10 mouse cellular contexts compared by ENCODE assay signal in genomic region chr5:113271207-113271811, GRCm38 (mm10). TPM values are rescaled to one million over a fixed set of nuclear protein-coding genes. Genes with fewer than 3 reads are reported as not detected.
DNase-seq lines count a peak whose midpoint lies in the region; ATAC-seq and TF ChIP-seq lines count a peak whose summit lies in the region.
"Had no signal": no experiment of that assay in that cellular context is flagged by ENCODE, and none has a peak within 500 bp of the region (broad histone marks: within the 10 kb centered on the region; RNA-seq: fewer than 3 reads in every experiment).

No protein-coding gene starts in this region.

- 64% methylated on average over 11 of the region's 11 CpGs for WGBS in neural tube, embryonic 15.5 days
- 62% methylated on average over 11 of the region's 11 CpGs for WGBS in stomach, postnatal 0 days
- WGBS in lung, postnatal 0 days = 55% methylated on average over 11 of the region's 11 CpGs

- H3K4me3 ChIP-seq in neural tube, embryonic 15.5 days (replicated peaks) = no peak overlapping the region
- H3K4me3 ChIP-seq in testis, adult 2 months (ENCODE audit: control insufficient read depth, low read depth, low read length) = no peak overlapping the region
- H3K4me3 ChIP-seq in stomach, postnatal 0 days (ENCODE audit: low read depth, low read length) = no peak overlapping the region
- no peak overlapping the region for H3K4me3 ChIP-seq in lung, postnatal 0 days (ENCODE audit: low read depth, low read length)

- no peaks in the 10 kb centered on the region for H3K27me3 ChIP-seq in neural tube, embryonic 15.5 days (replicated peaks)
- no peaks in the 10 kb centered on the region for H3K27me3 ChIP-seq in testis, adult 2 months (ENCODE audit: control insufficient read depth, insufficient read depth, low read length)
- H3K27me3 ChIP-seq in stomach, postnatal 0 days (ENCODE audit: control insufficient read depth, insufficient read depth, low read length) = no peaks in the 10 kb centered on the region
- no peaks in the 10 kb centered on the region for H3K27me3 ChIP-seq in lung, postnatal 0 days (replicated peaks; ENCODE audit: insufficient read depth, low read length)

- peak; percentile 68 for ATAC-seq in neural tube, embryonic 15.5 days (ENCODE audit: low FRiP score)
- no peak for ATAC-seq in stomach, postnatal 0 days (ENCODE audit: low FRiP score, low TSS enrichment)
- ATAC-seq in lung, postnatal 0 days = no peak

- no peaks in the 10 kb centered on the region for H3K9me3 ChIP-seq in neural tube, embryonic 15.5 days (replicated peaks)
- H3K9me3 ChIP-seq in stomach, postnatal 0 days (ENCODE audit: control insufficient read depth, low read length) = no peaks in the 10 kb centered on the region
- no peaks in the 10 kb centered on the region for H3K9me3 ChIP-seq in lung, postnatal 0 days (ENCODE audit: low read length)

- no peak for TF ChIP-seq CTCF in testis, adult 2 months (IDR thresholded peaks at IDR 0.05; ENCODE audit: control insufficient read depth, insufficient read depth, insufficient replicate concordance, low read depth, low read length)
- no peak for TF ChIP-seq CTCF in stomach, postnatal 0 days (IDR thresholded peaks at IDR 0.05; ENCODE audit: low read depth)
- TF ChIP-seq CTCF in lung, postnatal 0 days (IDR thresholded peaks at IDR 0.05) = no peak

- no peaks in the 10 kb centered on the region for H3K4me1 ChIP-seq in neural tube, embryonic 15.5 days
- H3K4me1 ChIP-seq in testis, adult 2 months (ENCODE audit: control insufficient read depth, insufficient read depth, low read length) = no peaks in the 10 kb centered on the region; the same call in 1 of the 2 replicates
- no peaks in the 10 kb centered on the region for H3K4me1 ChIP-seq in stomach, postnatal 0 days (replicated peaks; ENCODE audit: control insufficient read depth, insufficient read depth)
- no peaks in the 10 kb centered on the region for H3K4me1 ChIP-seq in lung, postnatal 0 days (ENCODE audit: insufficient read depth, low read depth, low read length)

- peaks cover 56% of the 10 kb centered on the region for H3K36me3 ChIP-seq in neural tube, embryonic 15.5 days
- H3K36me3 ChIP-seq in testis, adult 2 months (ENCODE audit: control insufficient read depth, insufficient read depth, low read length) = no peaks in the 10 kb centered on the region
- no peaks in the 10 kb centered on the region for H3K36me3 ChIP-seq in stomach, postnatal 0 days (ENCODE audit: control insufficient read depth, insufficient read depth, low read length)
- H3K36me3 ChIP-seq in lung, postnatal 0 days (ENCODE audit: insufficient read depth, low read length) = no peaks in the 10 kb centered on the region

- H3K9ac ChIP-seq in neural tube, embryonic 15.5 days (replicated peaks) = no peak overlapping the region
- no peak overlapping the region for H3K9ac ChIP-seq in stomach, postnatal 0 days (ENCODE audit: low read length)
- no peak overlapping the region for H3K9ac ChIP-seq in lung, postnatal 0 days (replicated peaks; ENCODE audit: low read depth)

- H3K27ac ChIP-seq in neural tube, embryonic 15.5 days (replicated peaks) = peak overlapping the region; percentile 52
- peak overlapping the region; percentile 19; the same call in 1 of the 2 replicates for H3K27ac ChIP-seq in testis, adult 2 months (ENCODE audit: control insufficient read depth, insufficient read depth, low read depth, low read length)
- no peak overlapping the region for H3K27ac ChIP-seq in stomach, postnatal 0 days (replicated peaks)
- no peak overlapping the region for H3K27ac ChIP-seq in lung, postnatal 0 days (ENCODE audit: low read length)

- TF ChIP-seq POLR2A in testis, adult 2 months (IDR thresholded peaks at IDR 0.05; ENCODE audit: control insufficient read depth, low read depth, low read length) = no peak

- H3K4me2 ChIP-seq in neural tube, embryonic 15.5 days = no peak overlapping the region
- H3K4me2 ChIP-seq in stomach, postnatal 0 days (replicated peaks; ENCODE audit: low read depth) = no peak overlapping the region
- H3K4me2 ChIP-seq in lung, postnatal 0 days (replicated peaks; ENCODE audit: low read depth, low read length) = no peak overlapping the region

- peak; percentile 38 to 44 for DNase-seq in cerebellum, postnatal 14 days
- DNase-seq in cerebellum, adult 11-12 months = no peak
- DNase-seq in neural tube, embryonic 10.5 days (ENCODE audit: extremely low spot score, low spot score) = no peak
- DNase-seq in layer of hippocampus, adult 9-11 months = peak; percentile 89
- DNase-seq in stomach, postnatal 0 days (ENCODE audit: low spot score) = no peak
- no peak for DNase-seq in lung, postnatal 0 days (ENCODE audit: low spot score)
- DNase-seq: B cell, adult 2 months; lung, postnatal 36 days had no signal

- TF ChIP-seq EP300 in stomach, postnatal 0 days (optimal IDR thresholded peaks at IDR 0.05) = no peak
- no peak for TF ChIP-seq EP300 in lung, postnatal 0 days (IDR thresholded peaks at IDR 0.05)

RNA-seq across cellular contexts. Expression of gene Sgsm1, which starts 39.3 kb away (rescaled TPM):
- 16.8 and 20.0 TPM in 2 replicates for polyA plus RNA-seq in neural tube, embryonic 15.5 days (2015; fragmentation: Nextera tagmentation; extraction: Ambion mirVana)
- 1.8 and 2.2 TPM in 2 replicates for polyA plus RNA-seq in testis, adult 2 months (2012; rRNA removed)
- polyA plus RNA-seq in stomach, postnatal 0 days (2015; fragmentation: Nextera tagmentation; extraction: Ambion mirVana) = 3.2 and 4.2 TPM in 2 replicates
- polyA plus RNA-seq in lung, postnatal 0 days (2015; fragmentation: Nextera tagmentation; extraction: Ambion mirVana) = 1.2 and 1.5 TPM in 2 replicates

RNA-seq across cellular contexts. Expression of gene Tmem211, which starts 44.6 kb away (rescaled TPM):
- not detected in 2 replicates for polyA plus RNA-seq in neural tube, embryonic 15.5 days (2015; fragmentation: Nextera tagmentation; extraction: Ambion mirVana)
- polyA plus RNA-seq in testis, adult 2 months (2012; rRNA removed) = not detected in 2 replicates
- polyA plus RNA-seq in stomach, postnatal 0 days (2015; fragmentation: Nextera tagmentation; extraction: Ambion mirVana) = 0.46 and 0.59 TPM in 2 replicates
- polyA plus RNA-seq in lung, postnatal 0 days (2015; fragmentation: Nextera tagmentation; extraction: Ambion mirVana) = not detected in 2 replicates

RNA-seq across cellular contexts. Expression of gene 2900026A02Rik, which starts 50.3 kb away (rescaled TPM):
- polyA plus RNA-seq in neural tube, embryonic 15.5 days (2015; fragmentation: Nextera tagmentation; extraction: Ambion mirVana) = 3.0 and 5.5 TPM in 2 replicates
- 2.1 and 2.2 TPM in 2 replicates for polyA plus RNA-seq in testis, adult 2 months (2012; rRNA removed)
- polyA plus RNA-seq in stomach, postnatal 0 days (2015; fragmentation: Nextera tagmentation; extraction: Ambion mirVana) = 5.3 and 6.2 TPM in 2 replicates
- polyA plus RNA-seq in lung, postnatal 0 days (2015; fragmentation: Nextera tagmentation; extraction: Ambion mirVana) = 6.3 and 6.9 TPM in 2 replicates

Comparison
In these comparisons a context has a peak if more than half of its experiments do, and no peak if none do; other contexts are left out.
1. DNase-seq: peak in cerebellum, postnatal 14 days (2 of 2) and layer of hippocampus, adult 9-11 months (single experiment); none in cerebellum, adult 11-12 months (single experiment), neural tube, embryonic 10.5 days (single experiment), stomach, postnatal 0 days (single experiment) and lung, postnatal 0 days (single experiment).
2. H3K27ac ChIP-seq: peak in neural tube, embryonic 15.5 days (single experiment) and testis, adult 2 months (single experiment); none in stomach, postnatal 0 days (single experiment) and lung, postnatal 0 days (single experiment).